Mouse (Mus musculus) spleen, adult 2 months (tissue): Measurements from ENCODE around the gene Ripply3.

Source experiments
- CTCF ChIP-seq: fragments of 200-500 bp; IDR thresholded peaks from 2 replicates; pipeline ENCODE4 v1.5.1; 2011; ENCODE audit warnings: mild to moderate bottlenecking, inconsistent platforms; ENCODE audit not compliant: insufficient read depth, insufficient read length, insufficient replicate concordance; ENCODE audit errors: extremely low read depth
- POLR2A ChIP-seq: fragments of 200-500 bp; IDR thresholded peaks from 2 replicates; pipeline ENCODE4 v1.6.1; 2011; ENCODE audit warnings: low read depth, low read length, inconsistent platforms

DNA sequence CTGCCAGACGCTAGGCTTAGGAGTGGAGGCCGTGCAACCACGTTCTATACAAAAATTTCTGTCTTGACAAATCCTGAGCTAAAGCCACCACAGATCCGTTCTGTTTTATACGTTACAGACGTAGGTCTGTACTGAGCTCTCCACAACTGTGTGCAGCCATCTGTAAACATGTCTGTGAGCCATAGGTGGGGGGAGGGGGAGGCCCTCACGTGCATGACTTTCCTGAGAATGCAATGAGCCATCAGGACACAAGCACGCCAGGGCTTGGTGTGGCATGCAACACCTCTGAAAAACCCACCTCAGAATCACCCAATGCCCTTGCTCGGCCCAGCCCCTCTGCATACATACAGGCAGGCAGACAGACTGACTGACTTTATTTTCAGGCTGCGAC is 22.1 kb downstream of the Ripply3 start:
- TF ChIP-seq POLR2A (no peak), CTCF (no peak)
